Mouse (Mus musculus): ENCODE measurements around the gene 2900011O08Rik. TPM values are rescaled to one million over a fixed set of nuclear protein-coding genes. Genes with fewer than 3 reads are reported as not detected.
A peak's percentile ranks its signal among the peaks of the same experiment; 100 is the strongest.

The 2900011O08Rik gene
- 0.44 and 0.84 TPM in 2 replicates for polyA plus RNA-seq (2015; fragmentation: Nextera tagmentation; extraction: Ambion mirVana)

GRCm38 (mm10) chr16:13986574-13987478, at the start of gene 2900011O08Rik, which contains the start of gene Ifitm7:
2900011O08Rik (plus strand) TSS chr16:13986604.
Ifitm7 (minus strand) TSS chr16:13986888.
- Histone ChIP-seq H3K27ac (ENCODE audit: low read length) (no peak within 1 kb of the TSS), H3K4me1 (replicated peaks; ENCODE audit: control insufficient read depth, insufficient read depth, low read length) (no peaks in the 10 kb centered on the region), H3K9ac (ENCODE audit: low read length) (peak within 1 kb of the TSS; percentile 52), H3K4me2 (ENCODE audit: low read depth, low read length) (peak within 1 kb of the TSS; percentile 76), H3K36me3 (ENCODE audit: control insufficient read depth, insufficient read depth, low read length) (no peaks in the 10 kb centered on the region), H3K27me3 (ENCODE audit: control insufficient read depth, insufficient read depth, low read depth, low read length) (no peaks in the 10 kb centered on the region), H3K4me3 (ENCODE audit: low read length) (peak within 1 kb of the TSS; percentile 42), H3K9me3 (ENCODE audit: control insufficient read depth, low read length) (no peaks in the 10 kb centered on the region)
- ATAC-seq (ENCODE audit: low read depth): peak; percentile 49
- 1% methylated on average over 31 of the region's 31 CpGs for WGBS

- Histone ChIP-seq H3K9me3 (ENCODE audit: control insufficient read depth, low read length) (no peaks in the 10 kb centered on the region), H3K27me3 (ENCODE audit: control insufficient read depth, insufficient read depth, low read depth, low read length) (no peaks in the 10 kb centered on the region), H3K36me3 (ENCODE audit: control insufficient read depth, insufficient read depth, low read length) (no peaks in the 10 kb centered on the region), H3K27ac (ENCODE audit: low read length) (peak overlapping the region; percentile 55; the same call in 1 of the 2 replicates), H3K4me3 (ENCODE audit: low read length) (peak overlapping the region; percentile 65), H3K4me1 (replicated peaks; ENCODE audit: control insufficient read depth, insufficient read depth, low read length) (peaks cover 5% of the 10 kb centered on the region; the same call in 1 of the 2 replicates), H3K4me2 (ENCODE audit: low read depth, low read length) (peak overlapping the region; percentile 96), H3K9ac (ENCODE audit: low read length) (peak overlapping the region; percentile 74)
- peak; percentile 94 for ATAC-seq (ENCODE audit: low read depth)
- 4% methylated on average over 27 of the region's 28 CpGs for WGBS
These were observed 46.1 kb upstream of the 2900011O08Rik start for GRCm38 (mm10) chr16:13940139-13940846.

GRCm38 (mm10) chr16:13940847-13941395, 45.5 kb upstream of the 2900011O08Rik start:
- ATAC-seq (ENCODE audit: low read depth): peak; percentile 82
- Histone ChIP-seq H3K27ac (ENCODE audit: low read length) (peak overlapping the region; percentile 55; the same call in 1 of the 2 replicates), H3K27me3 (ENCODE audit: control insufficient read depth, insufficient read depth, low read depth, low read length) (no peaks in the 10 kb centered on the region), H3K4me3 (ENCODE audit: low read length) (peak overlapping the region; percentile 65), H3K4me2 (ENCODE audit: low read depth, low read length) (peak overlapping the region; percentile 96), H3K36me3 (ENCODE audit: control insufficient read depth, insufficient read depth, low read length) (no peaks in the 10 kb centered on the region), H3K9ac (ENCODE audit: low read length) (peak overlapping the region; percentile 74), H3K4me1 (replicated peaks; ENCODE audit: control insufficient read depth, insufficient read depth, low read length) (peaks cover 7% of the 10 kb centered on the region; the same call in 1 of the 2 replicates), H3K9me3 (ENCODE audit: control insufficient read depth, low read length) (no peaks in the 10 kb centered on the region)
- 3% methylated on average over 27 of the region's 34 CpGs for WGBS

GRCm38 (mm10) chr16:13944178-13944577, 42.2 kb upstream of the 2900011O08Rik start:
- Histone ChIP-seq H3K27ac (ENCODE audit: low read length) (no peak overlapping the region), H3K4me3 (ENCODE audit: low read length) (no peak overlapping the region), H3K4me1 (replicated peaks; ENCODE audit: control insufficient read depth, insufficient read depth, low read length) (peaks cover 9% of the 10 kb centered on the region; the same call in 1 of the 2 replicates), H3K27me3 (ENCODE audit: control insufficient read depth, insufficient read depth, low read depth, low read length) (no peaks in the 10 kb centered on the region), H3K9me3 (ENCODE audit: control insufficient read depth, low read length) (no peaks in the 10 kb centered on the region), H3K9ac (ENCODE audit: low read length) (no peak overlapping the region), H3K36me3 (ENCODE audit: control insufficient read depth, insufficient read depth, low read length) (no peaks in the 10 kb centered on the region), H3K4me2 (ENCODE audit: low read depth, low read length) (no peak overlapping the region)
- no peak for ATAC-seq (ENCODE audit: low read depth)
- 21% methylated on average over 4 of the region's 4 CpGs for WGBS

- no peak overlapping the region for H3K9ac ChIP-seq (ENCODE audit: low read length)
- H3K4me3 ChIP-seq (ENCODE audit: low read length): no peak overlapping the region
- no peaks in the 10 kb centered on the region for H3K36me3 ChIP-seq (ENCODE audit: control insufficient read depth, insufficient read depth, low read length)
- WGBS: 76% methylated on average over 5 of the region's 5 CpGs
- no peak overlapping the region for H3K4me2 ChIP-seq (ENCODE audit: low read depth, low read length)
- peaks cover 9% of the 10 kb centered on the region; the same call in 1 of the 2 replicates for H3K4me1 ChIP-seq (replicated peaks; ENCODE audit: control insufficient read depth, insufficient read depth, low read length)
- H3K9me3 ChIP-seq (ENCODE audit: control insufficient read depth, low read length): no peaks in the 10 kb centered on the region
- no peaks in the 10 kb centered on the region for H3K27me3 ChIP-seq (ENCODE audit: control insufficient read depth, insufficient read depth, low read depth, low read length)
- H3K27ac ChIP-seq (ENCODE audit: low read length): no peak overlapping the region; the same call in 1 of the 2 replicates
- ATAC-seq (ENCODE audit: low read depth): no peak
These were observed 41.7 kb upstream of the 2900011O08Rik start for GRCm38 (mm10) chr16:13944752-13945151.

- Histone ChIP-seq H3K4me1 (replicated peaks; ENCODE audit: control insufficient read depth, insufficient read depth, low read length) (peaks cover 9% of the 10 kb centered on the region; the same call in 1 of the 2 replicates), H3K4me3 (ENCODE audit: low read length) (no peak overlapping the region), H3K27ac (ENCODE audit: low read length) (no peak overlapping the region), H3K9me3 (ENCODE audit: control insufficient read depth, low read length) (no peaks in the 10 kb centered on the region), H3K9ac (ENCODE audit: low read length) (no peak overlapping the region), H3K27me3 (ENCODE audit: control insufficient read depth, insufficient read depth, low read depth, low read length) (no peaks in the 10 kb centered on the region), H3K36me3 (ENCODE audit: control insufficient read depth, insufficient read depth, low read length) (no peaks in the 10 kb centered on the region), H3K4me2 (ENCODE audit: low read depth, low read length) (no peak overlapping the region)
- WGBS: 55% methylated on average over 4 of the region's 4 CpGs
- ATAC-seq (ENCODE audit: low read depth): no peak
These were observed 41.3 kb upstream of the 2900011O08Rik start for GRCm38 (mm10) chr16:13945153-13945552.

GRCm38 (mm10) chr16:13946306-13946705, 40.1 kb upstream of the 2900011O08Rik start:
- Histone ChIP-seq H3K4me2 (ENCODE audit: low read depth, low read length) (no peak overlapping the region; the same call in 1 of the 2 replicates), H3K36me3 (ENCODE audit: control insufficient read depth, insufficient read depth, low read length) (no peaks in the 10 kb centered on the region), H3K9me3 (ENCODE audit: control insufficient read depth, low read length) (no peaks in the 10 kb centered on the region), H3K27me3 (ENCODE audit: control insufficient read depth, insufficient read depth, low read depth, low read length) (no peaks in the 10 kb centered on the region), H3K27ac (ENCODE audit: low read length) (peak overlapping the region; percentile 92), H3K4me1 (replicated peaks; ENCODE audit: control insufficient read depth, insufficient read depth, low read length) (peaks cover 5% of the 10 kb centered on the region; the same call in 1 of the 2 replicates), H3K9ac (ENCODE audit: low read length) (no peak overlapping the region; the same call in 1 of the 2 replicates), H3K4me3 (ENCODE audit: low read length) (no peak overlapping the region)
- peak; percentile 96 for ATAC-seq (ENCODE audit: low read depth)
- WGBS: 58% methylated on average over 1 of the region's 1 CpGs

- no peaks in the 10 kb centered on the region for H3K27me3 ChIP-seq (ENCODE audit: control insufficient read depth, insufficient read depth, low read depth, low read length)
- 71% methylated on average over 3 of the region's 3 CpGs for WGBS
- 0 out of 2 replicates have a peak, but pooled peaks cover 2% of the 10 kb centered on the region for H3K4me1 ChIP-seq (replicated peaks; ENCODE audit: control insufficient read depth, insufficient read depth, low read length)
- no peaks in the 10 kb centered on the region for H3K36me3 ChIP-seq (ENCODE audit: control insufficient read depth, insufficient read depth, low read length)
- H3K9ac ChIP-seq (ENCODE audit: low read length): no peak overlapping the region
- no peak overlapping the region for H3K4me3 ChIP-seq (ENCODE audit: low read length)
- H3K27ac ChIP-seq (ENCODE audit: low read length): no peak overlapping the region
- ATAC-seq (ENCODE audit: low read depth): no peak
- H3K4me2 ChIP-seq (ENCODE audit: low read depth, low read length): no peak overlapping the region
- no peaks in the 10 kb centered on the region for H3K9me3 ChIP-seq (ENCODE audit: control insufficient read depth, low read length)
These were observed 35.2 kb upstream of the 2900011O08Rik start for GRCm38 (mm10) chr16:13951245-13951644.
